Mouse (Mus musculus) heart, embryonic 12.5 days (tissue): Measurements from ENCODE around the gene Zscan12. TPM values are rescaled to one million over a fixed set of nuclear protein-coding genes. Genes with fewer than 3 reads are reported as not detected.
A peak's percentile ranks its signal among the peaks of the same experiment; 100 is the strongest.
"Not testable (repeated sequence)": the region's sequence is repeated elsewhere in the genome, so short reads cannot be mapped to it uniquely, and the experiment has no call there.

ENCODE experiments used
- ATAC-seq: fragments of 200-750 bp; cut with Nextera tagmentation; 2 replicates; pipeline ENCODE4 v1.8.0; 2017; ENCODE audit warnings: moderate TSS enrichment, moderate library complexity; ENCODE audit not compliant: insufficient number of reproducible peaks, low FRiP score
- H3K27ac ChIP-seq: fragments of 300-500 bp; sonication (generic); 2 replicates; pipeline ENCODE4 v1.5.1; 2016; ENCODE audit warnings: mild to moderate bottlenecking, moderate library complexity; ENCODE audit not compliant: poor library complexity, severe bottlenecking
- H3K27me3 ChIP-seq: fragments of 300-500 bp; sonication (generic); replicated peaks from 2 replicates; pipeline ENCODE4 v1.6.1; 2016; ENCODE audit warnings: mild to moderate bottlenecking, moderate library complexity
- H3K36me3 ChIP-seq: fragments of 300-500 bp; sonication (generic); 2 replicates; pipeline ENCODE4 v1.6.1; 2016; ENCODE audit warnings: mild to moderate bottlenecking, moderate library complexity
- H3K4me1 ChIP-seq: fragments of 300-500 bp; sonication (generic); replicated peaks from 2 replicates; pipeline ENCODE4 v1.6.1; 2016; ENCODE audit warnings: mild to moderate bottlenecking
- H3K4me2 ChIP-seq: fragments of 300-500 bp; sonication (generic); 2 replicates; pipeline ENCODE4 v1.6.1; 2016; ENCODE audit warnings: mild to moderate bottlenecking, moderate library complexity
- H3K4me3 ChIP-seq: fragments of 300-500 bp; sonication (generic); 2 replicates; pipeline ENCODE4 v1.5.1; 2016; ENCODE audit warnings: mild to moderate bottlenecking
- H3K9ac ChIP-seq: fragments of 300-500 bp; sonication (generic); 2 replicates; pipeline ENCODE4 v1.6.1; 2016; ENCODE audit warnings: mild to moderate bottlenecking, moderate library complexity
- H3K9me3 ChIP-seq: fragments of 300-500 bp; sonication (generic); replicated peaks from 2 replicates; pipeline ENCODE4 v1.6.1; 2016; ENCODE audit warnings: mild to moderate bottlenecking, moderate library complexity
- WGBS: fragments of 180-500 bp; shearing (Covaris S2); methylation state at CpG from one replicate; pipeline ENCODE4 v1.1.7; 2016; 5-methylcytosine and 5-hydroxymethylcytosine counted together
- polyA plus RNA-seq: library from polyadenylated mRNA; unstranded; fragments of >200 nt; fragmentation: Nextera tagmentation; extraction: Ambion mirVana; gene quantifications from 2 replicates; pipeline ENCODE4 v1.2.1, GENCODE M21; 2016

Zscan12 gene
- polyA plus RNA-seq, 1 experiment from 2014 or later: 9.9 TPM

GRCm38 (mm10) chr13:21346610-21347009 lies 16.0 kb upstream of the Zscan12 start, which contains the start of gene Olfr1367:
Gene Olfr1367 (plus strand): TSS chr13:21346910.
- H3K9ac ChIP-seq: no peak within 1 kb of the TSS
- no peak within 1 kb of the TSS for H3K27ac ChIP-seq
- H3K4me1 ChIP-seq: no peaks in the 10 kb centered on the region
- no peaks in the 10 kb centered on the region for H3K27me3 ChIP-seq
- H3K36me3 ChIP-seq: no peaks in the 10 kb centered on the region
- ATAC-seq: no peak
- no peak within 1 kb of the TSS for H3K4me2 ChIP-seq
- 79% methylated on average over 1 of the region's 1 CpGs for WGBS
- no peaks in the 10 kb centered on the region for H3K9me3 ChIP-seq
- no peak within 1 kb of the TSS for H3K4me3 ChIP-seq

GRCm38 (mm10) chr13:21350593-21350992 lies 12.0 kb upstream of the Zscan12 start:
- Histone ChIP-seq H3K9ac (no peak overlapping the region), H3K4me2 (no peak overlapping the region), H3K9me3 (no peaks in the 10 kb centered on the region), H3K4me1 (no peaks in the 10 kb centered on the region; the same call in 1 of the 2 replicates), H3K36me3 (no peaks in the 10 kb centered on the region), H3K4me3 (no peak overlapping the region), H3K27ac (no peak overlapping the region), H3K27me3 (no peaks in the 10 kb centered on the region)
- no peak for ATAC-seq

- peak overlapping the region; percentile 69 for H3K4me2 ChIP-seq
- 49% methylated on average over 12 of the region's 12 CpGs for WGBS
- H3K27ac ChIP-seq: no peak overlapping the region
- H3K36me3 ChIP-seq: peaks cover 20% of the 10 kb centered on the region
- H3K27me3 ChIP-seq: no peaks in the 10 kb centered on the region; the same call in 1 of the 2 replicates
- peak overlapping the region; percentile 64 for H3K4me3 ChIP-seq
- no peaks in the 10 kb centered on the region for H3K9me3 ChIP-seq
- H3K9ac ChIP-seq: no peak overlapping the region
- H3K4me1 ChIP-seq: peaks cover 20% of the 10 kb centered on the region
- ATAC-seq: 0 out of 2 replicates have a peak, but pooled peaks have one; percentile 49
Observed at GRCm38 (mm10) chr13:21363719-21364118, 1.1 kb downstream of the Zscan12 start.

- Histone ChIP-seq H3K9ac (0 out of 2 replicates have a peak overlapping the region, but pooled peaks have one; percentile 36), H3K4me1 (peaks cover 20% of the 10 kb centered on the region), H3K36me3 (peaks cover 47% of the 10 kb centered on the region), H3K4me2 (no peak overlapping the region), H3K27ac (no peak overlapping the region), H3K4me3 (no peak overlapping the region), H3K9me3 (no peaks in the 10 kb centered on the region), H3K27me3 (no peaks in the 10 kb centered on the region)
- WGBS: 51% methylated on average over 6 of the region's 6 CpGs
- ATAC-seq: no peak
Observed at GRCm38 (mm10) chr13:21366635-21367034, 4.0 kb downstream of the Zscan12 start.

- peaks cover 12% of the 10 kb centered on the region for H3K4me1 ChIP-seq
- H3K36me3 ChIP-seq: peaks cover 31% of the 10 kb centered on the region
Observed at GRCm38 (mm10) chr13:21372700-21373099, 10.1 kb downstream of the Zscan12 start.

GRCm38 (mm10) chr13:21377773-21378172 lies 15.2 kb downstream of the Zscan12 start:
- Histone ChIP-seq H3K27me3 (no peaks in the 10 kb centered on the region), H3K9me3 (no peaks in the 10 kb centered on the region), H3K27ac (no peak overlapping the region), H3K36me3 (no peaks in the 10 kb centered on the region), H3K4me2 (no peak overlapping the region), H3K9ac (no peak overlapping the region), H3K4me3 (no peak overlapping the region), H3K4me1 (peaks cover 8% of the 10 kb centered on the region)
- 82% methylated on average over 2 of the region's 2 CpGs for WGBS
- no peak for ATAC-seq

More at GRCm38 (mm10) chr13:21372700-21373099, 10.1 kb downstream of the Zscan12 start:
- no peaks in the 10 kb centered on the region for H3K27me3 ChIP-seq
- H3K9ac ChIP-seq: no peak overlapping the region
- H3K9me3 ChIP-seq: no peaks in the 10 kb centered on the region
- H3K4me2 ChIP-seq: no peak overlapping the region
- 85% methylated on average over 2 of the region's 2 CpGs for WGBS
- no peak for ATAC-seq
- H3K4me3 ChIP-seq: no peak overlapping the region
- no peak overlapping the region for H3K27ac ChIP-seq

- Histone ChIP-seq H3K4me3 (no peak overlapping the region), H3K9ac (no peak overlapping the region), H3K4me2 (no peak overlapping the region), H3K27me3 (no peaks in the 10 kb centered on the region), H3K4me1 (peaks cover 5% of the 10 kb centered on the region), H3K36me3 (peaks cover 80% of the 10 kb centered on the region), H3K9me3 (peaks cover 5% of the 10 kb centered on the region; the same call in 1 of the 2 replicates), H3K27ac (no peak overlapping the region)
- 85% methylated on average over 1 of the region's 1 CpGs for WGBS
- no peak for ATAC-seq
Observed at GRCm38 (mm10) chr13:21395211-21395610, 32.6 kb downstream of the Zscan12 start.

GRCm38 (mm10) chr13:21395623-21396022 lies 33.0 kb downstream of the Zscan12 start:
- Histone ChIP-seq H3K27ac (no peak overlapping the region), H3K9me3 (peaks cover 5% of the 10 kb centered on the region; the same call in 1 of the 2 replicates), H3K4me3 (no peak overlapping the region), H3K27me3 (no peaks in the 10 kb centered on the region), H3K4me1 (peaks cover 5% of the 10 kb centered on the region), H3K4me2 (no peak overlapping the region), H3K9ac (no peak overlapping the region), H3K36me3 (peaks cover 78% of the 10 kb centered on the region)
- 94% methylated on average over 6 of the region's 6 CpGs for WGBS
- ATAC-seq: no peak

GRCm38 (mm10) chr13:21396048-21396447 lies 33.4 kb downstream of the Zscan12 start:
- ATAC-seq: peak; percentile 45; the same call in 1 of the 2 replicates
- not testable (repeated sequence) for H3K27me3 ChIP-seq, H3K4me3 ChIP-seq, H3K4me1 ChIP-seq, H3K27ac ChIP-seq, H3K4me2 ChIP-seq, H3K9ac ChIP-seq, H3K9me3 ChIP-seq
- WGBS: 91% methylated on average over 14 of the region's 18 CpGs
- peaks cover 74% of the 10 kb centered on the region for H3K36me3 ChIP-seq

- Histone ChIP-seq H3K4me1 (peaks cover 14% of the 10 kb centered on the region), H3K27ac (no peak overlapping the region), H3K9me3 (peaks cover 4% of the 10 kb centered on the region; the same call in 1 of the 2 replicates), H3K36me3 (peaks cover 59% of the 10 kb centered on the region), H3K4me2 (no peak overlapping the region), H3K4me3 (no peak overlapping the region), H3K9ac (no peak overlapping the region), H3K27me3 (no peaks in the 10 kb centered on the region)
- ATAC-seq: no peak
- WGBS: 85% methylated on average over 2 of the region's 2 CpGs
Observed at GRCm38 (mm10) chr13:21397486-21397885, 34.9 kb downstream of the Zscan12 start.

GRCm38 (mm10) chr13:21401166-21401565 lies 38.5 kb downstream of the Zscan12 start:
- Histone ChIP-seq H3K9me3 (no peaks in the 10 kb centered on the region), H3K9ac (peak overlapping the region; percentile 81; the same call in 1 of the 2 replicates), H3K27ac (no peak overlapping the region), H3K27me3 (no peaks in the 10 kb centered on the region), H3K4me2 (peak overlapping the region; percentile 74), H3K4me1 (peaks cover 14% of the 10 kb centered on the region), H3K4me3 (peak overlapping the region; percentile 70), H3K36me3 (peaks cover 25% of the 10 kb centered on the region)
- ATAC-seq: no peak
- 74% methylated on average over 3 of the region's 3 CpGs for whole genome bisulfite sequencing
